Mouse (Mus musculus) lung, postnatal 4 days (tissue): Measurements from ENCODE around the gene Top3b.
"Not testable (repeated sequence)": the region's sequence is repeated elsewhere in the genome, so short reads cannot be mapped to it uniquely, and the experiment has no call there.

Experiments used
- DNase-seq, 2 experiments: peaks; one replicate each; pipeline ENCODE4 v3.0.0; 2021

The Top3b gene

GRCm38 (mm10) chr16:16870617-16871331, at the start of gene Top3b, which contains the start of gene Vpreb1:
TSS of gene Top3b (plus strand) at chr16:16870736.
TSS of gene Vpreb1 (minus strand) at chr16:16870843.
- DNase-seq = peak; percentile 94 to 96

GRCm38 (mm10) chr16:16825476-16825875, 45.1 kb upstream of the Top3b start:
- no peak for DNase-seq

- DNase-seq = no peak
Measured at GRCm38 (mm10) chr16:16826223-16826622, 44.3 kb upstream of the Top3b start.

- DNase-seq = peak; percentile 31 to 50
Measured at GRCm38 (mm10) chr16:16828757-16829615, 41.5 kb upstream of the Top3b start, which contains the start of gene Spag6l. TSS of gene Spag6l (minus strand) at chr16:16829456.

GRCm38 (mm10) chr16:16829671-16830070, 40.9 kb upstream of the Top3b start:
- no peak for DNase-seq

- DNase-seq = no peak
Measured at GRCm38 (mm10) chr16:16849196-16849595, 21.3 kb upstream of the Top3b start.

GRCm38 (mm10) chr16:16852411-16852810, 18.1 kb upstream of the Top3b start:
- DNase-seq = no peak

- DNase-seq = peak; percentile 38 to 77
Measured at GRCm38 (mm10) chr16:16854836-16855235, 15.7 kb upstream of the Top3b start.

GRCm38 (mm10) chr16:16855541-16855940, 15.0 kb upstream of the Top3b start:
- DNase-seq = no peak

- not testable (repeated sequence) for DNase-seq
Measured at GRCm38 (mm10) chr16:16856054-16856453, 14.5 kb upstream of the Top3b start.

GRCm38 (mm10) chr16:16856731-16857476, 13.6 kb upstream of the Top3b start:
- DNase-seq = no peak

- DNase-seq = no peak
Measured at GRCm38 (mm10) chr16:16862288-16862687, 8.2 kb upstream of the Top3b start.

- no peak for DNase-seq
Measured at GRCm38 (mm10) chr16:16863978-16864377, 6.6 kb upstream of the Top3b start, which contains the start of gene Igll1. TSS of gene Igll1 (minus strand) at chr16:16863985.

- no peak for DNase-seq
Measured at GRCm38 (mm10) chr16:16865217-16865616, 5.3 kb upstream of the Top3b start.

- DNase-seq = peak; percentile 58 to 77
Measured at GRCm38 (mm10) chr16:16865696-16866561, 4.6 kb upstream of the Top3b start.

- DNase-seq = no peak
Measured at GRCm38 (mm10) chr16:16870241-16870616, 307 bp upstream of the Top3b start.

- no peak for DNase-seq
Measured at GRCm38 (mm10) chr16:16879025-16879424, 8.5 kb downstream of the Top3b start.

- DNase-seq = no peak
Measured at GRCm38 (mm10) chr16:16888341-16888740, 17.8 kb downstream of the Top3b start.

- no peak for DNase-seq
Measured at GRCm38 (mm10) chr16:16892366-16892765, 21.8 kb downstream of the Top3b start.

- DNase-seq = no peak
Measured at GRCm38 (mm10) chr16:16896015-16896381, 25.5 kb downstream of the Top3b start.

- peak; percentile 96 to 98 for DNase-seq
Measured at GRCm38 (mm10) chr16:16896382-16897055, 26.0 kb downstream of the Top3b start, which contains the start of gene Ppm1f. TSS of gene Ppm1f (plus strand) at chr16:16896469.
